Mouse (Mus musculus) cerebellum, adult 18-20 months (tissue): ENCODE measurements around the gene Snrnp70.
A peak's percentile ranks its signal among the peaks of the same experiment; 100 is the strongest.
"Not testable (repeated sequence)": the region's sequence is repeated elsewhere in the genome, so short reads cannot be mapped to it uniquely, and the experiment has no call there.

ENCODE experiments used
- DNase-seq, 2 experiments: peaks; one replicate each; pipeline ENCODE4 v3.0.0; 2021

Gene Snrnp70

GRCm38 (mm10) chr7:45409497-45410163 is 14.1 kb upstream of the Snrnp70 start:
- DNase-seq, result no peak

DNA sequence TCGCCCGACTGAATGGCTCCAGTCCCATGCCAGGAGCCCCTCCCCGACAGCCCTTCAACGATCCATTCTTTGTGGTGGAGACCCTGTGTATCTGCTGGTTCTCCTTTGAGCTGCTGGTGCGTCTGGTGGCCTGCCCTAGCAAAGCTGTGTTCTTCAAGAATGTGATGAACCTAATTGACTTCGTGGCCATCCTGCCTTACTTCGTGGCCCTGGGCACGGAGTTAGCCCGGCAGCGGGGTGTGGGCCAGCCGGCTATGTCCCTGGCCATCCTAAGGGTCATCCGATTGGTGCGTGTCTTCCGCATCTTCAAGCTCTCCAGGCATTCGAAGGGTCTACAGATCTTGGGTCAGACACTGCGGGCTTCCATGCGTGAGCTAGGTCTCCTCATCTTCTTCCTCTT is 13.4 kb upstream of the Snrnp70 start:
- no peak for DNase-seq

GRCm38 (mm10) chr7:45408351-45408750 is 12.8 kb upstream of the Snrnp70 start:
- no peak for DNase-seq

- DNase-seq, result no peak
These were observed 12.3 kb upstream of the Snrnp70 start for GRCm38 (mm10) chr7:45407836-45408235.

DNA sequence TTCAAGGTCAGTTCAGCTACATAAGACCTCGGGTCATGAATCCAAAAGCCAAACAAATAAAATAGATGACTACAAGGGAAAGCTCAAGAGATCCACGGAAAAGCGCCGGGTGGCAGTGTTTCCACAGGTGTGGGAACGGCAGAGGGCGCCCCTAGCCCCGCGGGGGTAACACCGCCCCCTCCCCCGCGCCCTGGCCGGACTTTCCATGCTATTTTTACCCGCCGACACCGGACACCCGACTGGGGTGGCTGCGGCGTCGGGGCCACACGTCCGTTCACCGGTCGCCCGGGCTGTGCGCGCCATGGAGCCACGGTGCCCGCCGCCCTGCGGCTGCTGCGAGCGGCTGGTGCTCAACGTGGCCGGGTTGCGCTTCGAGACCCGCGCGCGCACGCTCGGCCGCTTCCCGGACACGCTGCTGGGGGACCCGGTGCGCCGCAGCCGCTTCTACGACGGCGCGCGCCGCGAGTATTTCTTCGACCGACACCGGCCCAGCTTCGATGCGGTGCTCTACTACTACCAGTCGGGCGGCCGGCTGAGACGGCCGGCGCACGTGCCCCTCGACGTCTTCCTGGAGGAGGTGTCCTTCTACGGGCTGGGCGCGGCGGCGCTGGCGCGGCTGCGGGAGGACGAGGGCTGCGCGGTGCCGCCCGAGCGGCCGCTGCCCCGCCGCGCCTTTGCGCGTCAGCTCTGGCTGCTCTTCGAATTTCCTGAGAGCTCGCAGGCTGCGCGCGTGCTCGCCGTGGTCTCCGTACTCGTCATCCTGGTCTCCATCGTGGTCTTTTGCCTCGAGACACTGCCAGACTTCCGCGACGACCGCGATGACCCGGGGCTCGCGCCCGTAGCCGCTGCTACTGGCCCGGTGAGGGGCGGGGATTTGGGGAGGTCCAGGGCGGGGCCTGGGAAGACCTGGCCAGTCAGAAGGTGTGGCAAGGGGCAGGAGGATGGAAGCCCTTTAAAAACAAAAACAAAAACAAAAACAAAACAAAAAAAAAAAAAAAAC is 10.9 kb upstream of the Snrnp70 start:
- no peak for DNase-seq

- peak; percentile 76 to 79 for DNase-seq
These were observed 9.8 kb upstream of the Snrnp70 start, which contains the start of gene Kcna7 for GRCm38 (mm10) chr7:45405091-45406075. Gene Kcna7 (plus strand): TSS chr7:45405653.

DNA sequence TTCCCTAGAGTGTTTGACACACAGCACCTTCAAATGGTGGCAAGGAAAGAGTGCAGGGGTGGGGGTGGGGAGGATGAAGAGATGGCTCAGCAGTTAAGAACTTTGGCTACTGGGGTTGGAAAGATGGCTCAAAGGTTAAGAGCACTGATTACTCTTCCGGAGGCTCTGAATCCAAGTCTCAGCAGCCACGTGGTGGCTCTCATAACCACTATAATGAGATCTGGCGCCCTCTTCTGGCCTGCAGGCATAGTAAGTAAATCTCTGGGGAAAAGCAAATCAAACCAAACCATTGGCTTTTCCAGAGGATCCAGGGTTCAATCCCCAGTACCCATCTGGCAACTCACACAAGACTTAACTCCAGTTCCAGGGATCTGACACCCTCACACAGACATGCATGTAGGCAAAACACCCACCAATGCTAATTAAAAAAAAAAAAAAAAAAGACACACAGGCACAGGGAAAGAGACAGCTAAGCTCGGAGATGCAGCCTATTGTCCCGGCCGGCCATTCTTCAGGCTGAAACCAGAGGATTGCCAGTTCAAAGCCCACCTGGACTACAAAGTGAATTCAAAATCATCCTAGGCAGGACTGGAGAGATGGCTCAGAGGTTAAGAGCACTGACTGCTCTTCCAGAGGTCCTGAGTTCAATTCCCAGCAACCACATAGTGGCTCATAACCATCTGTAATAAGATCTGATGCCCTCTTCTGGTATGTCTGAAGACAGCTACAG is 8.2 kb upstream of the Snrnp70 start:
- DNase-seq, result peak; percentile 53 to 65

GRCm38 (mm10) chr7:45401521-45402085 is 6.1 kb upstream of the Snrnp70 start:
- no peak for DNase-seq

DNA sequence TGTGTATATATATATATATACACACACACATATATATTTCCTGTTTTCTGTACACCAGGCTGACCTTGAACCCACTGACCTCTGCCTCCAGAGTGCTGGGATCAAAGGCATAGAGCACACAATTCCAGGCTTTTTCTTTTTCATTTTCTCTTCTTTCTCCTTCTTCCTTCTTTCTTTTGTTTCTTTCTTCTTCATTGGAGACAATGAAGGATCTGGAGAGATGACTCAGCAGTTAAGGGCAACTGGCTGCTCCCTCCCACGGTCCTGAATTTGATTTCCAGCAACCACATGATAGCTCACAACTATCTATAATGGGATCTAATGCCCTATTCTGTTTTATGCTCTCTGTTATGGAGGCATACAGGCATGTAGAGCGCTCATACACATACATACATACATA is 1.2 kb upstream of the Snrnp70 start:
- DNase-seq, result no peak

- DNase-seq, result not testable (repeated sequence)
These were observed 814 bp upstream of the Snrnp70 start for GRCm38 (mm10) chr7:45396337-45396775.

DNA sequence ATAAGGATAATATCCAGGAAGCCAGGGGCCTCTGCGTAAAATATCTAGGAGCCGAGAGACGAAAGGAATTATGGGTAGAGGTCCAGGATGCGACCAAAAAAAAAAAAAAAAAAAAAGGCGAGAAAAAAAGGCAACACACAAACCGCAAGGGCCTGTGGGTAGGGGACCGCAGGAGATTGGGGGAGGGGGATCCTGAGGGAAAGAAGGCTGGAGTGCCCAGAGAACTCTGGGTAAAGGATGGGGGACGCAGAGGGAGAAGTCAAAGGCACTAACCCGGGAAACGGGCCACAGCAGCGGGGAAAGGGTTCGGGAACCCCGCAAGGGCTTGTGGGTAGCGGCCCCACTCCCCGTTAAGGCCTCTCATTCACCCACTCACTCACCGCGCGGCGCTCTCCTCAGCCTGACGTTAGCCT is 407 bp downstream of the Snrnp70 start:
- DNase-seq, result peak in 1 of 2 experiments; percentile 69

DNA sequence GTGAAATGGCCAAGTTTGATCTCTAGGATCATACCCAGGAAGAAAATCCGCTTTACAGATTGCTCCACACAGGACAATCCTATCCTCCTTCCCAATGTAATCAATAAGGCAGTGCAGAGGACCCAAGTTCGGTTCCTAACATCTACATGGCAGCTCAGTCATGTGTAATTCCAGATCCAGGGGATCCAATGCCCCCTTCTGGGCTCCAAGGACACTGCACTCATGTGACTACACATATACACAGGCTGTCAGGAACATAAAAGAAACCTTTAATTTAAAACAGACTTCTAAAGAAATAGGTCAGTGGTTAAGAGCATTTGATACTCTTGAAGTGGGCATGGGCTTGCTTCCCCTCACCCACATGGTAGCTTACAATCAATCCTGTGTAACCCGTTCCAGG is 9.5 kb downstream of the Snrnp70 start:
- DNase-seq, result no peak

DNA sequence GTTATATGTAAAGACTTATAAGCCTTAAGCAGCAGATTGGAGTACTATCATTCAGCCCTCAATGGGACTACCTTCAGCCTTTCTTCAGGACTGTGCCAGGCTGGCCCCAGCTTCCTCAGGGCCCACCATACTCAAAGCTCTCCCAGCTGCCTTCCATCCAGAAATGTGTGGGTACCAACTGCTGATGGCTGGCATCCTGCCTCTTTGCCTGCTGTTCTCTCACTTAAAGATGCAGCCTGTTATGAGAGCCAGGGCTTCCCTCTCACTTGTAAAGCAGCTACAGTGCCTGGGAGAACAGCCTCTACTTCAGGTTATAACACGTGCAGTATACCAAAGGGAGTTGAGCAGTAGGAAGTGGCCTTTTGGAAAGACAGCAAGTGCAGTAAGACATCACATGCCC is 19.5 kb downstream of the Snrnp70 start:
- DNase-seq, result no peak

DNA sequence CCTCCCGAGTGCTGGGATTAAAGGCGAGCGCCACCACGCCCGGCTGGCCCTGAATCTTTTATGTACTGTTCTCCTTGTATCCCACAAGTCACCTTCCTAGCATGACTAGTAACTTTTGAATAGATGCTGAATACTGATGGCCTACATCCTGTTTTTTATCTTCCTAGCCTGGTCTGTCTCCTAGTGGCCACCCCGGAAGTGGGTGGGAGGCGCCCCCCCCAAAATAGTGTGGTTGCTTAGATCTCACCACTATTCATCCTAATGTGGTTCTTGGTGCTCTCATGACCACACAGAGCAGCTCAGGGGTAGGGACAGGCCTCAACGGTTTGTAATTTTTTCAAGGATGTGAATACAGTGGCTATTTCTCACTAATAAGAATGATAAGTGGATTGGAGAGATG is 20.9 kb downstream of the Snrnp70 start:
- no peak for DNase-seq

GRCm38 (mm10) chr7:45372371-45372770 is 23.2 kb downstream of the Snrnp70 start:
- no peak for DNase-seq

DNA sequence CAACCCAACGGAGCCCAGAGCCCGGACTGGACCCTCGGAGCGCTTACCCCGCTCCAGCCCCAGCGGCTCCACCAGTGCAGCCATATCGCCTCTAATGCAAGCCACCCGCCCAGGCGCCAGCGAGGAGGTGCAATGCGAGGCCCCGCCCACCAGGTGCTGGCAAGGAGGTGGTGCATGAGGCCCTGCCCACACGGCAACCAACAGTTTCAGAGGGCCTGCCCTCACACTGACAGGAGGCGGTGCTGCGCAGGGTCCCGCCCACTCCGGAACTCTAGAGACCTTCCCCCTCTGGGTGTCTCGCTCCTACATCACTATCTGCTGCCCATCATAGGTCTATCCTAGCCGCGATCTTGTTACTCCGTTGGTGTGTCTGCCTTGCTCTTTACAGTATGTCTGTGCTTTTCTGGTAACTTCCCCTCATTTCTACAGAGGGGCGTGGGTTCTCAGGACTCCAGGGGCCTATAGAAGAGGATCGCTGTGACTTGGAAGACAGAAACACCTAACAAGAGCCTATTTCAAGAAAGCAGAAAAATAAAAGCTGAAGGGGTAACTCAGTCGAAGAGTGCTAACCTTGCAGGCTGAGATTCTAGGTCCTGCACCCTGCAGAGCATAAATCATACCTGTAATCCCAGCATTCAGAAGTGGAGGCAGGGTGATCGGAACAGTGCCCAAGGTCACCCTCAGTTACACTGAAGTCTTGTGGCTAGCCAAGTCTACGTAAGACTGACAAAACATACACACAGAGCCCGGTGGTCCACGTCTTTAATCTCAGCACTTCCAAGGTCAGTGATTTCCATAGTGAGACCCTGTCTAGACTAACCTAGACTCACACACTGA is 24.8 kb downstream of the Snrnp70 start, which contains the start of gene Lin7b:
Gene Lin7b, minus strand, starts transcription at position 109 of the 837 bp plus-strand sequence.
- peak; percentile 89 to 91 for DNase-seq

DNA sequence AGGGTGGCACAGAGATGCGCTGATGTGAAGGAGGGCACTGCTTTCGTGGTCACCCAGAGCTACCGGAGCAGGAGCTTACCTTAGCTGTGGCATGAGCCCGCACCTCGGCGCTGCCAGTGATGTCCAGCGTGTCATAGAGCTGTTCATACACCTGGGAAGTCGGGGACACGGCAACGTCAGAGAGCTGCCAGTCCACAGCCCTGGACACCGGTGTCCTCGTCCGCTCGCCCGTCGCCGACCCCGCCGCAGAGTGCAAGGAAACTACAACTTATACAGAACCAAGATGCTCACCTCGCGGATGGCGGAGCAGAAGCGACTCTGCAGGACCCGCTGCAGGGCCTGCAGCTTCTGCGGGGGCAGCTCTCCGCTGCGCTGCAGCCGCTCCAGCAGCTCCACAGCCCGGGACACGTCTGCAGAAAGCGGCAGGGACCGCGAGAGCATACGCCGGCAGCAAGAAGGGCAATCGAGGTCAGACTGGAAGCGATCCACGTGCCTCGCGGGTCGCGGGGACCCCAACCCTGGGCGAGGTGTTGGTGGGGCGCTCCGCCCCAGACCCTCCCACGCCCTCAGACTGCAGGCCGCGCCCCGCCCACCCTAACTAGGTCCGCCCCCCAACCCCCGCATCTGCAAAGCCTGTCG is 25.6 kb downstream of the Snrnp70 start:
- DNase-seq, result peak; percentile 44 to 52

- peak in 1 of 2 experiments; percentile 28 for DNase-seq
These were observed 26.4 kb downstream of the Snrnp70 start for GRCm38 (mm10) chr7:45369022-45369745.

GRCm38 (mm10) chr7:45368178-45368577 is 27.4 kb downstream of the Snrnp70 start:
- peak in 1 of 2 experiments; percentile 38 for DNase-seq
